Mouse (Mus musculus) urinary bladder, postnatal 10 days (tissue): ENCODE data around the gene 3830406C13Rik.

Experiments used
- DNase-seq: peaks from one replicate; pipeline ENCODE4 v3.0.0; 2022; ENCODE audit warnings: low spot score

3830406C13Rik gene

DNA sequence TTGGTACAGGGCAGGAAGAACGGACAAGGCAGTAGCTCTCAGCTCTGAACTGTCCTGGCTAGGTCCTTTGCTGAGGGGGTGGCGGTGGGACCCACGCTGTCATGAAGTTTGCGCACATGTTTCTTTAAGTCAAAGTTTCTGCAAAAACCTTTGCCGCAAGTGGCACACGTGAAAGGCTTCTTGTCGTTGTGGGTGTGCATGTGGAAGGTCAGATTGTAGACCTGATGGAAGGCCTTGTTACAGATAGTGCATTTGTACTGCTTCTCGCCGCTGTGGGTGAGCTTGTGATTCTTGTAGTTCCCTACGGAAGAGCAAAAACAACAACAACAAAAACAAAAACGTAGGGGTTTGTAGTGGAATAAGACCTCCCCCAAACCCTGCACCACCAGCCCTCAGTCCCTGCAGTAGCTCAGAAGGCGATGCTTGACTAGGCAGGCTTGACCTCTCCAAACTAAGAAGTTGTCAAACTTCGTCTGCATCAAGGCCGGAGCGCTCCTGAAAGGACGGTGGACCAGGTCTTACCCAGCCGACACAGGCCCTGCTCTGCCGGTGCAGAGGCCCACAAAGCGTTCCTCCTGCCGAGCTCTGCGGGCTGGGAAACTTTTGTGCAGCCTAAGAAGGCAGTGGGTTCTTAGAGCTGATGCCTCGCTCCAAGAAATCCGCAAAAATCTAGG, 58.6 kb downstream of the 3830406C13Rik start:
- no peak for DNase-seq

DNA sequence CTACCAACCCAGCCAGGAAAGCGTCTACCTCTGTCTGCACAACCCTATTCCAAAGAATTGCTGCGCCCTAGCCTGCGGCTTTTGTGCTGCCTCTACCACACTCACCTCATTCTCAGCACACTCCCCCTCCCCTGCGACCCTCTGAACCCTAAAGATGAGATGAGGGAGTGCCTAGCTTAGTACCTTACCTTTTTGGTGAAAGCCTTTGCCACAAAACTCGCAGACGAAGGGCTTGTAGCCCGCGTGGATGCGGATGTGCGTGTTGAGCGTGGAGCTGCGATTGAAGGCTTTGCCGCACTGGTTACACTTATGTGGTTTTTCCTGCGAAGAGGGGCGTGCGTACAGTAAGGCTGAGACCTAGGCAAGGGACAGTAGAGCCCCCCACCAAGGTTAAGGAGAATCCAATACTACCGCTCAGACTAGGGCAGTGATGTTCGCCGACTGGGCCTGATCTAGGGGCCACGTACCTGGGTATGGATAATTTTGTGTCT, 59.5 kb downstream of the 3830406C13Rik start:
- no peak for DNase-seq

DNA sequence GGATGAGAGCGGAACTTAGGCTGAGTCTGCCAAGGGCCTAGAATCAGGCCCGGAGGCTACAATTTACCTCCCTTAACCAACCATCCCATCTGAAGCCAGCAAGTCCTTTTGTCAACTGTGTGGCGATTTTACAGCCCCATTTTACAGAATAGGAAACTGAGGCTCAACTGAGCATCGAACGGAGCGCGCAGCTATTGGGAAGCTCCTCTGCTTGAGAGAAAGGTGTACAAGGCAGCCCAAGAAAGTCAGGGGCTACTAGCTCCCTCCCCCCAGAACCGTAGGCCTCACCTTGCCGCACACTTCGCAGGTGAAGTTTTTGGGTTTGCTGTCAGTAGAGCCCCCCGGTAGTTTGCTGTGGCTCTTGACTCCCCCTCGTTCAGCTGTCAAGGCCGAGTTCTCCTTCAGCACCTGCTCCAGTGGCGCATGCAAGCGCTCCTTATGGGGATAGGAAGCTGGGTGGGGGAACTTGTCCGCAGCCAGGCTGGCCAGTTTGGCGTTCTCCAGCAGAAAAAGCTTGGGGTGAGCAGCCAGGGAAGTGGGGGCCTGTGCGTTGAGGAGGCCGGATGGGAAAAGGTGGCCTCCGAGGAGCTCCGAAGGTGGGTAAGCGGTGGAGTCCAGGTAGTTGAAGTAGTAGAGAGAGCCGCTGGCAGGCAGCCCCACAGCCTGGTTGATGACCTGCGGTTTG, 60.2 kb downstream of the 3830406C13Rik start:
- DNase-seq, result no peak

DNA sequence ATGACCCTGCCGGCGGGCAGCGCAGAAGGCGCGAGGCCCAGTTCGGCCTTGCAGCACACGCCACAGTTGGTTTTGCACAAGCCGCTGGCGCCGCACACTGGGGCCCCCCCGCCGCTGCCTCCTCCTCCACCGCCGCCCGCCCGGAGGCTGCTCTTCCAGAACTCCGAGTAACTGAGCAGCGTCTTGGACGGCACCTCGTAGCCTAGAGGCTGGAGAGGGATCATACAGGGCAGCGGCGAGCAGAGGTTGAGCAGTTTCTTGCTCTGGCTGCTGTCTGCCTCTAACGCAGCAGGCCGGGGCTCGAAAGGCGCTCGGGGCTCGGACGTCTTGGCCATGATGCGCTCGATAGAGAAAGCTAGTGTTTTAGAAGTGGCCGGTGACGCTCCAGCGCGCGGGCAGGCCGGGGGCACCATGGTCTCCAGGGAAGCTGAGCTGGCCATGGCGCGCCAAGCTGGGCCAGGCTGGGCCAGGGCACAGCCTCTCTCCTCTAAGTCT, 60.8 kb downstream of the 3830406C13Rik start:
- DNase-seq, result no peak

DNA sequence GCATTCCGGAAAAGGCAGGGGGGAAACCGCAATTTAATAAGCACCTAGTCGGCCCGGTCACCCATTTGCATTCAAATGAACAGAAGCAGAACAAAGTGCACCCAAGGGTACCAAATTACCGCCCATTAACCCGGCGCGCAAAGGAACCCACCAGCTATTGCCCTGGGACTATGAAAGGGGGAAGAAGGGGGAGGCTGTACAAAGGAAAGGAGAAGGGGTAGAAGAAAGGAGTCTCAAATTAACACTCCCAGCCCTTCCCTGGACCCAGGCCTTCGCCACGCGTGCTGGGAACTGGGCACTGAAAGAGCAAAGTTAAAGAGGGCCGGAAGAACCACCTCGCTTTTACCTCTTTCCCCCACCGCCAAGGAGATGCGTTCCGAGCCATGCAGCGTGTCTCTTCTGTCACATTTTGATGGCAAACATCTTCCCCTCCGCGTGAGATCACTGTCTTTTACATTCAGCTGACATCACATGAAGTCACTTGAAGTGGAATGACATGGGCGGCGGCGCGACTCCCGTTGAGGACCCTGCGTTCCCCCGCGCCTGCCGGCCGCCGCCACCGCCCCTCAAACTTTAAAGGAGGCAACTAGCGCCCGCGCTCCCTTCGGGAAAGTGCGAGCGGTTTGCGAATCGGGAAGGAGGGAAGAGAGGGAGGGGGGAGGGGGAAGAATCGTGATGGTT, 61.4 kb downstream of the 3830406C13Rik start:
- no peak for DNase-seq

DNA sequence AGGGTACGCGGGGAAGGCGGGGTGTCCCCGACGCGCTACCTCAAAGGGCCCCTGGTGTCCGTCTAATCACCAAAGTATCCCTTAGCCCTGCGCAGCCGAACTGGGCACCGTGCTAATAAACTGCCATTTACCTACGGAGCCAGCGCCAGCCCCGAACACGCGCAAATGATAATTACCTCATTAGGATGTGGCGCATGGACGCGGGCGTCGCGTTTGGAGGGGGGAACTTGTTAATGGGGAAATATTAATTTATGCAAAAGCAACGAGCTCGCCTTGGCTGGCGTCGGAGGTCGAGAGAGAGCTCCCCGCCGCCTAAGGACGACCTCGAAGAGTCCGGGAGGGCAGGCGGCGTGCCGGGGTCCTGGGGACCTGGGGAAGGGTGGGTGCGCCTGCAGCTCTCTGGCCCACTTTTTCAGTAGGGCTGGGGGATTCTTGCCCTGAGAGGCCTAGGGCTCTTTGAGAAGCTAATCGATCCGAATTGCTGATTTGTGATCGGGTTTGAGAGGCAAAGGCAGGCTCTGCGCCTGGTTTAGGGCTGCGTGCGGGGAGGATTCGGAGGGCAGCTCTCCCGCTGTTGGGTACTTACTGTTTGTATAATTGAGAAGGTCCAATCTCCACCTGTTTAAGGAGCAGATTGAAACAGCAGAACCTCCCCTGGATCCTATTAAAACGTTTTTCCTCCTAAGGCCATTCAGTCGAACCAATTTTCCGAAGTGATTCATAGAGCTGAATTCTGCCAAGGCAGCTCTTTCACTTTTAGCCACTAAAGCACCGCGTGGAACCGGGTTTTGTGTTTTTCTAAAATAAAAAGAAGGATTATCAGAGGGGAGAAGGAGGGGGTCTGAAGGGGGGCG, 62.3 kb downstream of the 3830406C13Rik start:
- no peak for DNase-seq

DNA sequence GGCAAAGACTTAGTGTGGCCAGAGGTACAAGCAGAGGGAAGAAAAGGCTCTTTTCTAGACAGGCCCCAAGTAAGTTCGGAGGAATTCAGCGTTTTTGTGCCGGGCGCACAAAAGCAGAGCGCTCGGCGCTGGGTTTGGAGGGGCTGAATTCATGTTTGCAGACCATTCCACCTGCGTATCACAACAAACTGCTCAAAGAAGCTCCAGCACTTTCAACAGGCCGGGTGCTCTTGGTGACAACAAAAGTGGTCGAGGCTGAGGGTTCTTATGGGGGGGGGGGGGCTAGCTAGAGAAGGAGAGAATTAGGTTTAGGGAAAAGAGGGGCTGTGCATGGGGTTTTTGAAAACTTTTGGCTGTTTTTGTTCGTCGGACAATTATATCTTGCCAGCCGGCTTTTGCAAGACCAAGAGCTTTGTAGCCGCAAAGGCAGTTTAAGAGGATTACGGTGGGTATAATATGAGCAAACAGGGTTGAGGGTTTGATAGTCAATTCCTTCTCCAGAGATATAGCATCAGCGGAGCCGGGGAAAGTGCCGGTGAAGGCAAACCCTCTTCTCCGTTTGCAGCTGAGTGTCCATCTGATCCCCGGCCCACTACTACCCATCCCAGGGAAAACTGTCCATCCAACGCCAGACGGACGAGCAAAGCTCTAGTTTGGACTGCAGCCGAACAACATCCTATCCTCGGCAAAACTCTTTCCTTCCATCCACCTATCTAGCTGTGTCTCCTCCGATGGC, 63.1 kb downstream of the 3830406C13Rik start:
- DNase-seq, result no peak

DNA sequence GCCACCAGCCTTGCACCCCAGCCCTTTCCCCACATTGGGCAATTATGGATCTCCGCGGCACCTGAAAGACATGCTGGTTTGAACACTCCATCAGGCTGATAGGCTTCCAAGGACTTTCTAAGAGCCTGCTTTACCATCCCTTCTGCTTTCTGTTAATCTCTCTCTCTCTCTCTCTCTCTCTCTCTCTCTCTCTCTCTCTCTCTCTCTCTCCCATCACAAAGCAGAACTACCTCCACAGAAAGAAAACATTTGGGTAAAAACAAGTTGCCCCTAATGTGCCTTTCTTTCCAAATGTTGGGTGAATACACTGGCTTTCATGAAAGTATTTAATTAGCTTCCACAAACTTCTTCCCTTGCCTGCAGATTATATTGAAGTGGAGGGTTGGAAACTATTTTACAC, 64.1 kb downstream of the 3830406C13Rik start, which contains the start of gene Fezf2:
Gene Fezf2 (minus strand): TSS at position 101 of the 400 bp plus-strand sequence.
- DNase-seq, result no peak

DNA sequence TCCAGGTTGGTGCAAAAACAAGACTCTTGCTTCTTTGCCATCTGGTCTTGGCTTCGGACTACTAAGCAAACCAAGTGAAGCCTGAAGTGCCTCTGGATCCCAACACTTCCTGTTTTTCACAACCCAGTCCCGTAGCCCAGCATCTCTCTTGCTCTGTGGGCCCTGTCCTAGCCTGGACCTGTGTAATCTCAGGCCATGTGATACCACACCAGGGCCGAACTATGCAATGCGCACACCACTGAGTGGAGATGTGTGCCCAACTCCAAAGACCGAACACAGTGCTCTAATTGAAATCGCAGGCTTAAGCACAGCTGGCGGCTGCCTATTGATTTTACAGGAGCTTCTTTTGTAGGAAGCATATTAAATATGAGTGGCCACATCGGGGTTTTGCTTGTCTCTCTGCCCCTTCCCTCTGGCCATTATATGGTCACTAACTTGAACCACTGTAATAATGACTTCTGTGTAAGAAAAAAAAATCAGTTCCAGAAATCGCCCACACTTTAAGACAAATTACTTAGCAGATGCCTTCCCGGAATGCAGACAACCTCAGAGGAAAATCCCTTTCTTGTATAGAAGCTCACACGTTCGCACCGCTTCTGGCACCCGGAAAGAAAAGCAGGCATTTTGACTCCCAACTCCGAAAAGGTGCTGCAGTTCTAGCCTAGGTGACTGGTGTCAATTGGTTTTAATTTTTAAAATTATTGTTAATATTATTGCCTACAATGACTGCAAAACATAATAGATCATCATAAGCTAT, 65.5 kb downstream of the 3830406C13Rik start:
- DNase-seq, result no peak

DNA sequence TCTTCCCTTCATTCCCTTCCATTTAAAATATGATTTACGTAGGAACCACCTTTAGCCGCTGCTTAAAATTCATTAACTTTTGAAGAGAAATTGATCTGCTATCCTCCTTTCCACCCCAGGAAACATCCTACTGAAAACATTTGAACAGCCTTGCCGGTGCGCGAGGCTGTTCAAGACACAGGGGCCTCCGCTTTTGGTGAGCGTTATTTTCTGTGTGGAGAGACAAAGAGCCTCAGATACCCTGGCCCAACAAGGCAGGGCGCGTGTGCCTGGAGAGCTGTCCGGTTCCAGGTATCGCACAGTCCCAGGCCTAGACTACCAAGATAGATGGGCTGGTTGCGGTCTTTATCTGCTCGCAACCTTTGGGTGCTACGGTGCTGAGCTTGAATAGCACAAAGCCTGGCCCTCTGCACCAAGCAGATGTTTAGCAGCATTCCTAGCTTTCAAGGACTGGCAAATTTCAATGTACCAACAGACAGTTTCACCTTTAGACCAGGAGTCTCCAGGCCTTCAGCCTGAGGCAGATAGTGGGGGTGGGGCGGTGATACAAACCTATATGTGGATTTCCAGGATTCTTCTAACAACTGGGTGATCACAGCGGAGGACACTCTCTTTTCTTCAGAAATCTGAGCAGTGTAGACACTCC, 66.4 kb downstream of the 3830406C13Rik start:
- no peak for DNase-seq
